Mouse (Mus musculus) limb, embryonic 11.5 days (tissue): ENCODE measurements at regions not wholly inside any gene's neighbourhood (a gene's known extent, or its start where the extent isn't known, plus 50 kb on each side); places are given as distances from the start of the nearest gene placed in this dataset.

ENCODE experiments used
- ATAC-seq: fragments of 200-750 bp; cut with Nextera tagmentation; 2 replicates; pipeline ENCODE4 v1.8.0; 2017; ENCODE audit warnings: low read depth; ENCODE audit not compliant: insufficient number of reproducible peaks, low FRiP score, low TSS enrichment
- DNase-seq: peaks from one replicate; pipeline ENCODE4 v3.0.0-alpha.2; 2015; ENCODE audit warnings: low spot score
- H3K27ac ChIP-seq: fragments of 300-500 bp; sonication (generic); replicated peaks from 2 replicates; pipeline ENCODE4 v1.5.1; 2014; ENCODE audit warnings: low read depth, mild to moderate bottlenecking, low read length
- H3K27me3 ChIP-seq: fragments of 300-500 bp; sonication (generic); 2 replicates; pipeline ENCODE4 v1.6.1; 2014; ENCODE audit warnings: mild to moderate bottlenecking, low read length, mixed read lengths; ENCODE audit not compliant: control insufficient read depth, insufficient read depth
- H3K36me3 ChIP-seq: fragments of 300-500 bp; sonication (generic); 2 replicates; pipeline ENCODE4 v1.6.1; 2014; ENCODE audit warnings: mild to moderate bottlenecking, low read length, moderate library complexity, mixed read lengths; ENCODE audit not compliant: control insufficient read depth, insufficient read depth
- H3K4me1 ChIP-seq: fragments of 300-500 bp; sonication (generic); 2 replicates; pipeline ENCODE4 v1.6.1; 2014; ENCODE audit warnings: low read length, mixed read lengths; ENCODE audit not compliant: control insufficient read depth, insufficient read depth
- H3K4me2 ChIP-seq: fragments of 300-500 bp; sonication (generic); 2 replicates; pipeline ENCODE4 v1.6.1; 2014; ENCODE audit warnings: low read depth, mild to moderate bottlenecking, moderate library complexity; ENCODE audit not compliant: severe bottlenecking
- H3K4me3 ChIP-seq: fragments of 300-500 bp; sonication (generic); 2 replicates; pipeline ENCODE4 v1.5.1; 2014; ENCODE audit warnings: low read depth, low read length
- H3K9ac ChIP-seq: fragments of 300-500 bp; sonication (generic); 2 replicates; pipeline ENCODE4 v1.6.1; 2014; ENCODE audit warnings: mild to moderate bottlenecking, low read length
- H3K9me3 ChIP-seq: fragments of 300-500 bp; sonication (generic); 2 replicates; pipeline ENCODE4 v1.6.1; 2016; ENCODE audit warnings: low read length; ENCODE audit not compliant: control insufficient read depth
- WGBS: fragments of 180-500 bp; shearing (Covaris S2); extraction: QIAGEN DNeasy Blood & Tissue Kit; methylation state at CpG from one replicate; pipeline ENCODE4 v1.1.7; 2014; 5-methylcytosine and 5-hydroxymethylcytosine counted together

- no peak overlapping the region for H3K27ac ChIP-seq
- no peak overlapping the region for H3K9ac ChIP-seq
- no peaks in the 10 kb centered on the region for H3K36me3 ChIP-seq
- DNase-seq (no peak), ATAC-seq (no peak)
- H3K27me3 ChIP-seq: no peaks in the 10 kb centered on the region
- no peaks in the 10 kb centered on the region for H3K4me1 ChIP-seq
- H3K4me3 ChIP-seq: no peak overlapping the region
- 77% methylated on average over 10 of the region's 10 CpGs for WGBS
- H3K4me2 ChIP-seq: no peak overlapping the region
- H3K9me3 ChIP-seq: no peaks in the 10 kb centered on the region
Observed at GRCm38 (mm10) chr17:9725704-9726469, 56.4 kb upstream of the Pabpc6 start.

GRCm38 (mm10) chr17:9723484-9723883 is 54.0 kb upstream of the Pabpc6 start:
- no peak overlapping the region for H3K9ac ChIP-seq
- DNase-seq (no peak), ATAC-seq (no peak)
- H3K4me1 ChIP-seq: no peaks in the 10 kb centered on the region
- no peaks in the 10 kb centered on the region for H3K27me3 ChIP-seq
- no peak overlapping the region for H3K27ac ChIP-seq
- H3K4me2 ChIP-seq: no peak overlapping the region
- H3K9me3 ChIP-seq: no peaks in the 10 kb centered on the region
- no peaks in the 10 kb centered on the region for H3K36me3 ChIP-seq
- WGBS: 71% methylated on average over 4 of the region's 4 CpGs
- H3K4me3 ChIP-seq: no peak overlapping the region

GRCm38 (mm10) chr17:9722709-9723108 is 53.2 kb upstream of the Pabpc6 start:
- Histone ChIP-seq H3K36me3 (no peaks in the 10 kb centered on the region), H3K4me1 (no peaks in the 10 kb centered on the region), H3K27me3 (no peaks in the 10 kb centered on the region), H3K9ac (no peak overlapping the region), H3K9me3 (no peaks in the 10 kb centered on the region), H3K4me2 (no peak overlapping the region), H3K27ac (no peak overlapping the region), H3K4me3 (no peak overlapping the region)
- ATAC-seq (no peak), DNase-seq (no peak)
- WGBS: 8% methylated on average over 4 of the region's 4 CpGs
